Mouse (Mus musculus) liver, embryonic 16.5 days (tissue): ENCODE data around the gene Lsamp. TPM values are rescaled to one million over a fixed set of nuclear protein-coding genes. Genes with fewer than 3 reads are reported as not detected.

Experiments used
- ATAC-seq: fragments of 200-750 bp; cut with Nextera tagmentation; 2 replicates; pipeline ENCODE4 v1.8.0; 2017; ENCODE audit warnings: low read depth, mild to moderate bottlenecking, moderate number of reproducible peaks, moderate library complexity
- H3K27ac ChIP-seq: fragments of 300-500 bp; sonication (generic); 2 replicates; pipeline ENCODE4 v1.5.1; 2014; ENCODE audit warnings: mild to moderate bottlenecking, low read length
- H3K27me3 ChIP-seq: fragments of 300-500 bp; sonication (generic); 2 replicates; pipeline ENCODE4 v1.6.1; 2014; ENCODE audit warnings: low read depth, low read length, mixed read lengths; ENCODE audit not compliant: control insufficient read depth, insufficient read depth
- H3K36me3 ChIP-seq: fragments of 300-500 bp; sonication (generic); 2 replicates; pipeline ENCODE4 v1.6.1; 2014; ENCODE audit warnings: mild to moderate bottlenecking; ENCODE audit not compliant: control insufficient read depth, insufficient read depth
- H3K4me1 ChIP-seq: fragments of 300-500 bp; sonication (generic); 2 replicates; pipeline ENCODE4 v1.6.1; 2014; ENCODE audit warnings: low read depth, low read length, mixed read lengths; ENCODE audit not compliant: control insufficient read depth
- H3K4me2 ChIP-seq: fragments of 300-500 bp; sonication (generic); 2 replicates; pipeline ENCODE4 v1.6.1; 2014; ENCODE audit warnings: low read depth, low read length, mixed read lengths
- H3K4me3 ChIP-seq: fragments of 300-500 bp; sonication (generic); 2 replicates; pipeline ENCODE4 v1.5.1; 2014; ENCODE audit warnings: low read depth, mild to moderate bottlenecking, low read length
- H3K9ac ChIP-seq: fragments of 300-500 bp; sonication (generic); 2 replicates; pipeline ENCODE4 v1.6.1; 2014; ENCODE audit warnings: low read depth, low read length
- H3K9me3 ChIP-seq: fragments of 300-500 bp; sonication (generic); replicated peaks from 2 replicates; pipeline ENCODE4 v1.6.1; 2016; ENCODE audit warnings: low read length; ENCODE audit not compliant: control insufficient read depth
- WGBS: fragments of 180-500 bp; shearing (Covaris S2); extraction: QIAGEN DNeasy Blood & Tissue Kit; methylation state at CpG from one replicate; pipeline ENCODE4 v1.1.7; 2014; ENCODE audit not compliant: insufficient replicate concordance; 5-methylcytosine and 5-hydroxymethylcytosine counted together
- polyA plus RNA-seq: library from polyadenylated mRNA; unstranded; fragments of >200 nt; fragmentation: Nextera tagmentation; extraction: Ambion mirVana; gene quantifications from 2 replicates; pipeline ENCODE4 v1.2.1, GENCODE M21; 2015

Lsamp gene
- polyA plus RNA-seq, 1 experiment from 2014 or later: 0.15 TPM

DNA sequence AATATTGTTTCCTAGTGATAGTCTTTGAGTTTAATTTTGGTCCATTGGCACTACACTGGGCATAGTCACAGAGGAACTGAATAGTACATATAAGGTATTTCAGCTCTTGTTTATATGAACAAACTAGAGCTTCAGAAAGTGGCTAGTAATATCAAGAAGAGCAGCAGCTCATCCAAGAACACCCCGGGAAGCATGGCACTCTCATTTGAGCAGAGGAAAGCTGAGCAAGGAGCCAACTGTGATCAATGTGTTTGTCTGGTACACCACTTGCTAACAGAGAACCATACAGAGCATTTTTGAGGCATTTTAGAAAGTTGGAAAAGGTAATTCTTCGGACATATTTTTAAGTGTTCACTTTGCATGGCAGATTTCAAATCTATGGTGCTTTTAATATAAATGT lies 1805.9 kb downstream of the Lsamp start:
- WGBS: 51% methylated on average over 2 of the region's 2 CpGs
- no peak for ATAC-seq
- Histone ChIP-seq H3K4me1 (no peaks in the 10 kb centered on the region), H3K4me3 (no peak overlapping the region), H3K27me3 (no peaks in the 10 kb centered on the region), H3K4me2 (no peak overlapping the region), H3K9ac (no peak overlapping the region), H3K36me3 (no peaks in the 10 kb centered on the region), H3K9me3 (no peaks in the 10 kb centered on the region), H3K27ac (no peak overlapping the region)

DNA sequence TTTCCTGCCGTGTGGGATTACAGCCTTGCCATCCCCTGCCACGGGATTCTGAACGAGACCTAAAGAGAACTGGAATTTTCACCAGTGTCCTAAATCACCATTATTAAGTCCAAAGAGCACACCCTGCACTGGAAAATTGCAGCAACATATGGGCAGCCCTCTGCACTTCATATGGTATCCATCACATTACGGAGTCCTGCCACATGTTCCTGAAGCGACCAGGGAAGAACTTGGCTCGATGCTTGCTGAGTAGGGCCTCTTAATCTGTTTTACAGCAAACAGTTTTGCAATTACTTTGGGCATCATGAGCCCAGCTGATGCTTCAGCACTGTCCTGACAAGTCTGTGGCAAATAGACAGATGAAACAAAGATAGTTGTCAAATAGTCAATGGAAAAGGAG lies 1836.2 kb downstream of the Lsamp start:
- H3K36me3 ChIP-seq: no peaks in the 10 kb centered on the region
- 73% methylated on average over 6 of the region's 6 CpGs for WGBS
- no peak overlapping the region for H3K4me2 ChIP-seq
- no peak for ATAC-seq
- no peak overlapping the region for H3K4me3 ChIP-seq
- H3K27ac ChIP-seq: no peak overlapping the region
- H3K9me3 ChIP-seq: no peaks in the 10 kb centered on the region
- no peaks in the 10 kb centered on the region for H3K27me3 ChIP-seq
- no peak overlapping the region for H3K9ac ChIP-seq
- no peaks in the 10 kb centered on the region for H3K4me1 ChIP-seq

DNA sequence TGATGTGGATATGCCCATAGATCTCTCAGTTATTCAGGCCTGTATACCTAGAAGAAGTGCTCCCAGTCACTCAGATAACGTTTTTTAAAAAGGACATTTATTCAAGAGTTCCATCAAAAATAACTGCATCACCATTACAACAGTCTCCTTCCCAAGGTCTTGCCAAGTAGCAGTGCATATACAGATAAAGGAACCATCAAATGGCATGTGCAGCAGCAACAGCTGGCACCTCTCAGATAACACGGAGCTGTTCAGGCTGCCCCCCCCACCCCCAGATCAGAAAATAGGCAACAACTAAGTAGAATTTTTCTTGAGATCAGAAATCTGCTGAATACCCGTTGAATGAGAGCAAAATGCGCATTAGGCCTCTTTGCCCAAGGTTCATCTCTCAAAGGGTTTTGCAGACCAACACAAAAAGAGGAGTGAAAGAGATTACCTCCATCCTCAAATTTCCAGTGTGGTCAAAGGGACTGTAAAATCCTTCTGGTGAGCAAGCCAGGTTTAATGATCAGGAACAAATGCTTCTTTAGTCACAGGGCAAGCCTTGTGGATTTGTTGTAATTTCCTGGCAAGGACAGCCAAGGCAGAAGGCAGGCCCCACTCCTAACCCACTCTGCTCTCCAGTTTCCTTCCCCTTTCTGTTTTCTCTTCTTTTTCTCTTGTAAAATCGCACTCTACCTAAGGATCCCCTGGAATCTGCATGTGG lies 1842.9 kb downstream of the Lsamp start:
- no peak overlapping the region for H3K27ac ChIP-seq
- H3K36me3 ChIP-seq: no peaks in the 10 kb centered on the region
- H3K9ac ChIP-seq: no peak overlapping the region
- H3K27me3 ChIP-seq: no peaks in the 10 kb centered on the region
- no peak overlapping the region for H3K4me3 ChIP-seq
- H3K9me3 ChIP-seq: no peaks in the 10 kb centered on the region
- 44% methylated on average over 5 of the region's 5 CpGs for WGBS
- no peak for ATAC-seq
- H3K4me1 ChIP-seq: no peaks in the 10 kb centered on the region
- no peak overlapping the region for H3K4me2 ChIP-seq

DNA sequence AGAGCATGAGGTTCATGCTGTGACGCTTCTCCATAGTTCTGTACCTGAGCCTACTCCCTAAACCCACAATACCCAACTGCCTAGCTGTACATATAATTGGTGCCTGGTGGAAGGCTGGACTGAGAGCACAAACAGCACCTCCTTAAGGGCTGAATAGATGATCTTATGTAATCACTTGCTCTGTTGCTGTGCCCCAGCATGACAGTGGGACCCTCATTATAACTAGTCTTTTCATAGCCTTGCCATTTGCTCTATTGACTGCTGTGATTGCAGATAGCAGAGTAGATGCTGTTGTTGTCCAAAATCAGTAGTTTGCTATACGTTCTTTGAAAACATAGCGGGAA lies 1843.4 kb downstream of the Lsamp start:
- Histone ChIP-seq H3K27ac (no peak overlapping the region), H3K9me3 (no peaks in the 10 kb centered on the region), H3K9ac (no peak overlapping the region), H3K4me2 (no peak overlapping the region), H3K27me3 (no peaks in the 10 kb centered on the region), H3K36me3 (no peaks in the 10 kb centered on the region), H3K4me3 (no peak overlapping the region), H3K4me1 (no peaks in the 10 kb centered on the region)
- no peak for ATAC-seq
- 71% methylated on average over 3 of the region's 3 CpGs for WGBS

DNA sequence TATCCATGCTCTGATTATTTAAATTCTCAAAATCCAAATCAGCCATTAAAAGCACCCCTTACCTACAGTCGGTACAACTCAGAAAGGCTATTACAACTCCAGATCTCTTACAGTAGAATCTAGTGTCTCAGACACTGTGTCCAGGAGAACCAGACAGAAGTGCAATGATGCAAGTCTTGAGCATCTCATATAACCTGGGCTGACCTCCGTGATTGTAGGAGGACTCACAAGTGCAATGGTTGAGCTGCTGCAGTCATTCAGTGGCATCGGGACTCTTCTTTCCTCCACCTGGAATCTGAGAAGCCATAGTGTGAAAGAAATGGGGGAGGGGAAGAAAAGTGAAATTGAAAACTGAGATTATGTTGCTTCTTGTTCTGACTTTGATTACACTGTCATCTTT lies 1850.5 kb downstream of the Lsamp start:
- no peak overlapping the region for H3K9ac ChIP-seq
- no peaks in the 10 kb centered on the region for H3K27me3 ChIP-seq
- no peaks in the 10 kb centered on the region for H3K4me1 ChIP-seq
- no peaks in the 10 kb centered on the region for H3K9me3 ChIP-seq
- H3K27ac ChIP-seq: no peak overlapping the region
- H3K4me2 ChIP-seq: no peak overlapping the region
- no peak overlapping the region for H3K4me3 ChIP-seq
- ATAC-seq: no peak
- no peaks in the 10 kb centered on the region for H3K36me3 ChIP-seq
- 64% methylated on average over 3 of the region's 3 CpGs for WGBS

DNA sequence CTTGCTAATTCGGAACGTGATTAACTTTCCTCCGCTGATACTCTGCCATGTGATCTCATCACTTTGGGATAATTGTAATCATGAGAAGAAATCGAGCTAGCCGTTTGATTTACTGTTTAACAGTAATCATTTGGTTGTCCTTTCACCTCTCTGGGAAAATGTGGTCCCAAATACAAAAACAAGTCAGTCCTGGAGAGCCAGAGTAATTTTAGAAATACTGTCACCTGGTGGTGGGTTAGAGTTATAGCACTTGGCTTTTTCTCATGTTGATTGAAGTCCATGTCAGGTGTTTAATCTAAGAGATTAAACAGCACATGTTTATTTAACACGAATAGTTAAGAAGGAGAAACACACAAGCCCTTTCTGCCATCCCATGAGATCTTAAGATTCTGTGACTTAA lies 1851.6 kb downstream of the Lsamp start:
- no peaks in the 10 kb centered on the region for H3K9me3 ChIP-seq
- 46% methylated on average over 6 of the region's 6 CpGs for whole genome bisulfite sequencing
- ATAC-seq: no peak
- H3K4me3 ChIP-seq: no peak overlapping the region
- H3K27me3 ChIP-seq: no peaks in the 10 kb centered on the region
- H3K36me3 ChIP-seq: no peaks in the 10 kb centered on the region
- H3K9ac ChIP-seq: no peak overlapping the region
- no peaks in the 10 kb centered on the region for H3K4me1 ChIP-seq
- H3K27ac ChIP-seq: no peak overlapping the region
- H3K4me2 ChIP-seq: no peak overlapping the region

DNA sequence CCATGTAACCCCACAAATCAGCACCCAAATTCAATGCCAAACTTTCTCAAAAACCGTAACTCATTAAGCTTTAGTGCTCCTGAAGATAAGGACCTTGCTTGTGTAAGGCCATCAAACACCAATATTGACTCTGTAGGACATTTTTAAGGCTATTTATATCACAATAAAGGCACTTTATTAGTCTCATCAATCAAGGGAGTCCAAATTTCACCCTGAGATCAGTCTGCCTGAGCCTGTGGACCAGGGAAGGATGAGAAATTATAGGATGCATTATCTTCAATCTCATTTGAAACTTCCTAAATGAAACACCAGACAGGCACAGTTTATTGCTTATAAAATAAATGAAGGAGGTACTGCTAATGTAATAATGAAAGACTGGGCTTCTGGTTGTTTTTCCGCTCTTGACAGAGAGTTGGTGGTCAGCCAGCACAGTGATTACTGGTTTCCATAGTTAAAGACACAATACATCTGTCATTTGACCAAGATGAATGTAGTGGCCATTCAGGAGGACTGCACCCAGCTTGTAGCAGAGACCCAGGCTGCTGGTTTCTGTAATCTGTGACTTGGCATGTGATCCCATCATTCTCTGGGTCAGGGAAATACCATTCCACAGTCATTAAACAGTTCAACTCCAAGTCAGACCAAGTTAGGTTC lies 1855.7 kb downstream of the Lsamp start:
- ATAC-seq: no peak
- 50% methylated on average over 2 of the region's 2 CpGs for WGBS
- H3K27ac ChIP-seq: no peak overlapping the region

DNA sequence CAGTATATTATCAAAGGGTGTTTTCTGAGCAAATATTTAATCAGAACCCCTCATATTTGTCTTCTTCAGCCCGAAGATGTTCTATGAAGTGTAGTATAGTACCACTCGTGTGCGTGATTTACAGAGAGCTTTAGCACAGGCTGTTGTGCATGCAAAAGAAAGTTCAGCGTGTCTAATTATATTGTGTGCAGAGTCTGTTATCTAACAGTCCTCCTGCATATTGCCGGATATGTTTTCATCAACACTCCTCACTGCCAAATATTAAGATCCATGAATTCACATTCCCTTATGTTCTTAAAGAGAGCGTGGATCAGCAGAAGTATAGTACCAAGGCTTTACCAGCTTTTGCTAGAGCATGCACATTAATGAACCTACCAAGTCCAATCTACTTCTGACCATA lies 1862.7 kb downstream of the Lsamp start:
- H3K4me2 ChIP-seq: no peak overlapping the region
- no peaks in the 10 kb centered on the region for H3K27me3 ChIP-seq
- ATAC-seq: no peak
- no peaks in the 10 kb centered on the region for H3K9me3 ChIP-seq
- WGBS: 57% methylated on average over 6 of the region's 6 CpGs
- no peaks in the 10 kb centered on the region for H3K36me3 ChIP-seq
- no peaks in the 10 kb centered on the region for H3K4me1 ChIP-seq
- no peak overlapping the region for H3K9ac ChIP-seq
- no peak overlapping the region for H3K4me3 ChIP-seq
- no peak overlapping the region for H3K27ac ChIP-seq

More for the DNA sequence above, 1855.7 kb downstream of the Lsamp start:
- H3K36me3 ChIP-seq: no peaks in the 10 kb centered on the region
- no peaks in the 10 kb centered on the region for H3K27me3 ChIP-seq
- H3K9me3 ChIP-seq: no peaks in the 10 kb centered on the region
- H3K4me1 ChIP-seq: no peaks in the 10 kb centered on the region
- H3K4me3 ChIP-seq: no peak overlapping the region
- no peak overlapping the region for H3K4me2 ChIP-seq
- H3K9ac ChIP-seq: no peak overlapping the region

DNA sequence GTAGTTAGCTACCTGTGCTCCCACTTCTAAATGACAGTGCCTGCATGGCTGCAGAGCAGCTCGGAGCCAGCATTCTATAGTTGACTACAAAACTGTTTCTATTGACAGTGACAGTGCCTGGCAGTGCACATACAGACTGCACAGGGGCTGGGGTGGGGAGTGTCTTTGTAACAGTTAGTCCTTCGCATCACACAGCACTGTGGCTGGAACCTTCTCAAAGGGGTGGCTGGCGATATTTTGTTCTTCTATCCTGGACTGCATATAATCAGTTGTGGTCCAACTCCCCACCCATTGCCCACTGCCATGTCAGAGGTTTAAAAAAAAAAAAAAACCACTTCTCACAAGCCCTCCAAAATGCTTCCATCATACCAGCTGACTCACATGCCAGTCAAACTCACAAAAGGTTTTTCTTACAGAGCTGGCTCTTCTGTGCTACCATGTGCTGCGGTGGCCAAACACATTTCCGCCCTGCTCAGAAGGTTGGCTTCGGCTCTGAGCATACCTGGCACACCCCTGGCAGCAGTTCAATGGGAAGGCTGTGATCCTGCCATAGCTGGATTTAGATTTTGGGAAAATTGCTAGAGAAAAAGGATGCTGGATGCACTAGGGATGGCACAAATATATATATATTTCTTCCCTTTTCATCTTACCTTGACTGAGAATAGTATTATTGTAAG lies 1887.9 kb downstream of the Lsamp start:
- no peak for ATAC-seq
- H3K4me1 ChIP-seq: no peaks in the 10 kb centered on the region
- 55% methylated on average over 6 of the region's 6 CpGs for WGBS
- no peak overlapping the region for H3K27ac ChIP-seq
- no peaks in the 10 kb centered on the region for H3K27me3 ChIP-seq
- H3K4me3 ChIP-seq: no peak overlapping the region
- no peaks in the 10 kb centered on the region for H3K36me3 ChIP-seq
- H3K4me2 ChIP-seq: no peak overlapping the region
- H3K9ac ChIP-seq: no peak overlapping the region
- no peaks in the 10 kb centered on the region for H3K9me3 ChIP-seq
